Mouse (Mus musculus) intestine, postnatal 0 days (tissue): ENCODE results near the gene Krtap2-4. TPM values are rescaled to one million over a fixed set of nuclear protein-coding genes. Genes with fewer than 3 reads are reported as not detected.
"Not testable (repeated sequence)": the region's sequence is repeated elsewhere in the genome, so short reads cannot be mapped to it uniquely, and the experiment has no call there.

Experiments
- ATAC-seq: fragments of 200-750 bp; cut with Nextera tagmentation; 2 replicates; pipeline ENCODE4 v1.8.0; 2017; ENCODE audit warnings: mild to moderate bottlenecking, moderate TSS enrichment, moderate library complexity
- H3K27ac ChIP-seq: fragments of 300-500 bp; sonication (generic); 2 replicates; pipeline ENCODE4 v1.5.1; 2014; ENCODE audit warnings: mild to moderate bottlenecking, low read depth, low read length, moderate library complexity
- H3K27me3 ChIP-seq: fragments of 300-500 bp; sonication (generic); replicated peaks from 2 replicates; pipeline ENCODE4 v1.6.1; 2014; ENCODE audit warnings: low read length, mixed read lengths; ENCODE audit not compliant: control insufficient read depth, insufficient read depth
- H3K36me3 ChIP-seq: fragments of 300-500 bp; sonication (generic); 2 replicates; pipeline ENCODE4 v1.6.1; 2014; ENCODE audit warnings: mild to moderate bottlenecking, moderate library complexity; ENCODE audit not compliant: control insufficient read depth, insufficient read depth
- H3K4me1 ChIP-seq: fragments of 300-500 bp; sonication (generic); replicated peaks from 2 replicates; pipeline ENCODE4 v1.6.1; 2014; ENCODE audit warnings: antibody characterized with exemption, low read length, mixed read lengths; ENCODE audit not compliant: control insufficient read depth, insufficient read depth
- H3K4me2 ChIP-seq: fragments of 300-500 bp; sonication (generic); replicated peaks from 2 replicates; pipeline ENCODE4 v1.6.1; 2014; ENCODE audit warnings: low read depth, mild to moderate bottlenecking, moderate library complexity
- H3K4me3 ChIP-seq: fragments of 300-500 bp; sonication (generic); 2 replicates; pipeline ENCODE4 v1.5.1; 2014; ENCODE audit warnings: low read depth, low read length
- H3K9ac ChIP-seq: fragments of 300-500 bp; sonication (generic); 2 replicates; pipeline ENCODE4 v1.6.1; 2014; ENCODE audit warnings: mild to moderate bottlenecking, low read depth, low read length
- H3K9me3 ChIP-seq: fragments of 300-500 bp; sonication (generic); 2 replicates; pipeline ENCODE4 v1.6.1; 2016; ENCODE audit warnings: mixed run types; ENCODE audit not compliant: control insufficient read depth
- CTCF ChIP-seq: sonication (generic); IDR thresholded peaks from 2 replicates; pipeline ENCODE4 v1.5.1; 2016; ENCODE audit warnings: low read depth, mild to moderate bottlenecking, control low read depth, antibody characterized with exemption, moderate library complexity
- WGBS: fragments of 180-500 bp; shearing (Covaris S2); extraction: QIAGEN DNeasy Blood & Tissue Kit; methylation state at CpG from one replicate; pipeline ENCODE4 v1.1.7; 2014; 5-methylcytosine and 5-hydroxymethylcytosine counted together
- polyA plus RNA-seq: library from polyadenylated mRNA; unstranded; fragments of >200 nt; fragmentation: Nextera tagmentation; extraction: Ambion mirVana; gene quantifications from 2 replicates; pipeline ENCODE4 v1.2.1, GENCODE M21; 2015

Gene Krtap2-4
- not detected in 2 replicates for polyA plus RNA-seq

DNA sequence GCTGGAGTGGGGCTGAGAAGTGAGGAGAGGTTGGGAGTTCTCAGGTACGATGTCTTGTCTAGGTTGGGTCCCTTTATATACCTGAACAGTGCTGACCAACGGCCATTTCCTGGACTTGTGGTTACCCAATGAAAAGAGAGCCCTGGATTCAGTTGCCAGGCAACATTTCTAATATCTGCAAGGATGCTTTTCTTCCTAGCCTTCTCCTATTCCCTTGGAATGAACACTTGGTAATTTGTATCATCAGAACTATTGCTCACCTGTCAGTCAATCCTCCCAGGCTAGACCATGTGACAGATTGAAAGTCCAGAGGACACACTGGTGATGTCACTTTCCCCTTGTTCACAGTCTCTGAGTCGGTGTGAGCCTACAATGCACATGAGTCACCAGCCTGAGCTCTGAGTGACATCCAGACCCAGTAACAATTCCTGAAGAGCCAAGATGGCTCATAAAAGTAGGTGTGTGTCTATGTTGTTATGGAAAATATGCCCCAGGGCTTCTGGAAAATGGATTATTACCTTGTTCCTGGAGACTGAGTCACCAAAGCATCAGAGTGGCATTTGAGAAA lies at the start of gene Krtap2-4:
Gene Krtap2-4, minus strand, starts transcription at position 51 of the 568 bp plus-strand sequence.
- Histone ChIP-seq H3K9ac (no peak within 1 kb of the TSS), H3K27me3 (no peaks in the 10 kb centered on the region), H3K4me2 (no peak within 1 kb of the TSS), H3K9me3 (no peaks in the 10 kb centered on the region), H3K4me3 (no peak within 1 kb of the TSS), H3K4me1 (no peaks in the 10 kb centered on the region), H3K36me3 (no peaks in the 10 kb centered on the region), H3K27ac (no peak within 1 kb of the TSS)
- TF ChIP-seq CTCF = no peak
- peak; percentile 85 for ATAC-seq
- 47% methylated on average over 3 of the region's 3 CpGs for WGBS

DNA sequence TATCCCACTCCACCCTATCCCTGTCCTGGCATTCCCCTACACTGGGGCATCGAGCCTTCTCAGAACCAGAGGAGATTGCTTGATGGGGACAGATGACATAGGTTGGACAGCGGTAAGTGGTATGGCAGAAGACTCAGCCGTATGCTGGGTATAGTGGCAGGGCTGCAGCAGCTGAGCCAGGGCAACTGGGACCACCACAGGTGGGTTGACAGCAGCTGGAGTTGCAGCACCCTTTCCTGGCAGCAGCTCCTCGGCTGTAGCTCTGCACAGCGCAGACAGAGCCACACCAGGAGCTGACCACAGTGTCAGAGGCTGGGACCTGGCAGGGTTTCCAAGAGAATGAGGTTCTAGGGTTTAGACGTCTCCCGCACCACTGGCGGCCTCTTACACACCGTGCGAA lies 48.2 kb upstream of the Krtap2-4 start:
- H3K9me3 ChIP-seq = no peaks in the 10 kb centered on the region
- no peak overlapping the region for H3K4me3 ChIP-seq
- H3K9ac ChIP-seq = no peak overlapping the region
- no peak overlapping the region for H3K4me2 ChIP-seq
- WGBS = 83% methylated on average over 10 of the region's 10 CpGs
- no peaks in the 10 kb centered on the region for H3K27me3 ChIP-seq
- no peak for TF ChIP-seq CTCF
- no peaks in the 10 kb centered on the region for H3K4me1 ChIP-seq
- no peaks in the 10 kb centered on the region for H3K36me3 ChIP-seq
- ATAC-seq = no peak
- no peak overlapping the region for H3K27ac ChIP-seq

DNA sequence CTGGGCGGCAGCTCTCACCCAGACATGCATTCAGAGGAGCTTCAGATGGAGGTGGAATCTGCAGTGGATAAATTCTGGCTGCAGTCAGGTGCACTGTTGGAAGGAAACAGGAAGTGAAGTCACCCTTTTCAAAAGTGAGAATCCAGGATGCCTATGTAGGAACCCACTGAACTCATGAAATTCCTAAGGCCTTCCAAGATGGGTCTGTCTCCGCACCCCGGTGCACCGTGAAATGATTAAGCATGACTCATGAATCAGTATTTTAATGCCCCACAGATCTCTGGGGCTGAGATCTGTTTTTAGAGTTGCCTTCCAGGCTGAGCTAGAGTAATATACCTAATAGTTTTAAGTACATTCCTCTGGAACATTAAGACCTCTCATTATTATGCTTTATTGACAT lies 44.6 kb upstream of the Krtap2-4 start:
- H3K4me2 ChIP-seq = no peak overlapping the region
- WGBS = 88% methylated on average over 4 of the region's 4 CpGs
- TF ChIP-seq CTCF = no peak
- H3K4me1 ChIP-seq = no peaks in the 10 kb centered on the region
- H3K9ac ChIP-seq = no peak overlapping the region
- H3K4me3 ChIP-seq = no peak overlapping the region
- no peak overlapping the region for H3K27ac ChIP-seq
- no peaks in the 10 kb centered on the region for H3K9me3 ChIP-seq
- no peaks in the 10 kb centered on the region; the same call in 1 of the 2 replicates for H3K27me3 ChIP-seq
- H3K36me3 ChIP-seq = no peaks in the 10 kb centered on the region
- ATAC-seq = no peak

DNA sequence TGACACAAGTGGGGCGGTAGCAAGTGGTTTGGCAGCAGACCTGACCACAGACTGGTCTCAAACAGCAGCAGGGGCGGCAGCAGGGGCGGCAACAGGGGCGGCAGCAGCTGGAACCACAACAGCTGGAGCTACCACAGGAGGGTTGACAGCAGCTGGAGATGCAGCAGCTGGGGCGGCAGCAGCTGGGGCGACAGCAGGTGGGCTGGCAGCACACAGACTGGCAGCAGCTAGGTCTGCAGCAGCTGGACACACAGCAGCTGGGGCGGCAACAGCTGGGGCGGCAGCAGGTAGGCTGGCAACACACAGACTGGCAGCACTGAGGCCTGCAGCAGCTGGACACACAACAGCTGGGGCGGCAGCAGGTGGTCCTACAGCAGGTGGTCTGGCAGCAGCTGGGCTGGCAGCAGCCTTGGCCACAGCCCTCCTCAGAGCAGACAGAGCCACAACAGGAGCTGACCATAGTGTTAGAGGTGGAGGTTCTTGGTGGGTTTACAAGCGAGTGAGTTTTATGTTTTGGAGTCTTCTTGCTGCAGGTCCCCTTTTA lies 43.9 kb upstream of the Krtap2-4 start, which contains the start of gene Gm11563:
Gene Gm11563, minus strand, starts transcription at position 494 of the 544 bp plus-strand sequence.
- 67% methylated on average over 10 of the region's 10 CpGs for WGBS
- H3K27me3 ChIP-seq, ATAC-seq: not testable (repeated sequence)

DNA sequence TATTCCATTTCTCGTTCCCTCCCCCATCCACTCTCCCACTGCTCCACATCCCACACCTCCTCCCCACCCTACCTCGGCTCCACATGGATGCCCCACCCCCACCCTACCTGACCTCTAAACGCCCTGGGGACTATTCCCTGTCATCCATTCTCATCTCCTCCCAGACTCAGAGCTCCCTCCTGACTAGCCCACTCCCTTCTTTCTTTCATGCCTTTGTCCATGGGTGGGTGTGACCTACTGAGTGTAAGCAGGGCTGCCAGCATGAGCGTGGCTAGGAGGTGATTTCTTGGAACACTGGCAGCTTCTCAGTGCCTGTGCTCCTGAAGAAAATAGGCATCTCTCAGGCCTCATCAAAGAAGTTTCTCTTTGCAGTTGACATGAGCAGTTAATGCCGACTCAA lies 42.4 kb upstream of the Krtap2-4 start:
- WGBS = 50% methylated on average over 5 of the region's 5 CpGs

More for the DNA sequence above, 43.9 kb upstream of the Krtap2-4 start, which contains the start of gene Gm11563:
- not testable (repeated sequence) for H3K36me3 ChIP-seq, H3K27ac ChIP-seq, H3K9ac ChIP-seq, H3K4me1 ChIP-seq, H3K4me3 ChIP-seq, H3K4me2 ChIP-seq, H3K9me3 ChIP-seq

DNA sequence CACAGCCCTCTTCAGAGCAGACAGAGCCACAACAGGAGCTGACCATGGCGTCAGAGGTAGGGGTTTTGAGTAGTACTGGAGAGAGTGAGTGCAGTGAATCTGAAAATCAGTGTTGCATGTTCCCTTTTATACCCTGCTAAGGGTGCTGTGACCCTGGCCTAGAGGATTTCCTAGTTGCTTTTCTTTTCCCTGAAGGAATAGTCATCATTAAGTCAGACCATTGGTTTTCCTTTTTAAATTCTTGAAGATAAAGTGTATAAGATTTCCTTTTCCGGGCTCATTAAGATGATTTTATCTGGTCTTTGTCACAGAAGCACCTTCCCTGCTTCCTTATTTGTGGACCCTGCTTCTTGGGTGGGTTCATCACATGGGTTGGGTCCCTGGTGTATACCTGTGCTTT lies 35.5 kb upstream of the Krtap2-4 start, which contains the start of gene Gm11555:
Gene Gm11555, minus strand, starts transcription at position 101 of the 400 bp plus-strand sequence.
- H3K4me2 ChIP-seq = no peak within 1 kb of the TSS
- 84% methylated on average over 2 of the region's 2 CpGs for WGBS
- H3K27me3 ChIP-seq = no peaks in the 10 kb centered on the region
- H3K9me3 ChIP-seq = no peaks in the 10 kb centered on the region
- no peaks in the 10 kb centered on the region for H3K36me3 ChIP-seq
- no peak for TF ChIP-seq CTCF
- no peak within 1 kb of the TSS for H3K9ac ChIP-seq
- H3K4me1 ChIP-seq = no peaks in the 10 kb centered on the region
- ATAC-seq = no peak
- H3K4me3 ChIP-seq = no peak within 1 kb of the TSS
- no peak within 1 kb of the TSS for H3K27ac ChIP-seq

More for the DNA sequence above, 42.4 kb upstream of the Krtap2-4 start:
- ATAC-seq = no peak
- Histone ChIP-seq H3K4me2 (no peak overlapping the region), H3K4me1 (no peaks in the 10 kb centered on the region), H3K27ac (no peak overlapping the region), H3K9me3 (no peaks in the 10 kb centered on the region), H3K36me3 (no peaks in the 10 kb centered on the region), H3K9ac (no peak overlapping the region), H3K27me3 (no peaks in the 10 kb centered on the region; the same call in 1 of the 2 replicates), H3K4me3 (no peak overlapping the region)
- no peak for TF ChIP-seq CTCF
